In the genomic region with DNA sequence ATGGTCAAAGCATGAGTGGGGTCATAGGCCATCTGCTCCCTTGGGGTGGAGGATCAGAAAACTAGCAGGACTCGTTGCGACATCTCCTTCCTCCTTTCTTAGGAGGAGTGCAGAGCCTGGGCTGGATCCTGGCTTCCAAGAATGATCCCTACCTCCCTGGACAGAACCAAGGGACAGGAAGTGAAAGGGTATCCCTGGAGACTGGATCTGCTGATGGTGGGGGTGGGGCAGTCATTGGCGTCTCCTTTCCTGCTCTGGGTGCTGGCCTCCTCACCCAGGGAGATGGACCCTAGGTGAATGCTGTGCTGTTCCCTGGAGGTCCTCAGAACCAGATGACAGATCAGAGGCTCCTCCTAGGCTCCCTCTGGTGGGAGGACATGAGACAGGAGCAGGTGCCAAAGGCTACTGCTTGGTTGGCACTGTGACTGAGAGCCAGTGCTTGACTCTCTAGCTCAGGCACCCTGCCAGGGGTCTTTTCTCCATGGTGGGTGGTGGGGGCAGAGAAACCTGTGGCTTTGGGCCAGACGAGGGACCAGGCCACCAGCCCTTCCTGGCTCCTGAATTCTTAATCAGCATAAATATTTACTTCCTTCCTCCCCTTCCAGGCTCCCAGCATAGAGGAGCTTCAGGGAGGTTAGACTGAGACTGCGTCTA, we compare ENCODE assay signal across 8 mouse cellular contexts. TPM values are rescaled to one million over a fixed set of nuclear protein-coding genes. Genes with fewer than 3 reads are reported as not detected.
A peak's percentile ranks its signal among the peaks of the same experiment; 100 is the strongest.
DNase-seq lines count a peak whose midpoint lies in the region; ATAC-seq lines count a peak whose summit lies in the region.

No protein-coding gene starts in this region.

- 0 out of 2 replicates have a peak, but pooled peaks have one; percentile 12 for ATAC-seq in forebrain, embryonic 12.5 days (ENCODE audit: low FRiP score)
- ATAC-seq in forebrain, embryonic 11.5 days (replicated peaks; ENCODE audit: low FRiP score) = no peak
- ATAC-seq in lung, embryonic 15.5 days (ENCODE audit: borderline replicate concordance, extremely low read depth, low FRiP score, low TSS enrichment) = peak; percentile 10; the same call in 1 of the 2 replicates

- H3K27me3 ChIP-seq in forebrain, embryonic 12.5 days = no peaks in the 10 kb centered on the region
- no peaks in the 10 kb centered on the region for H3K27me3 ChIP-seq in forebrain, embryonic 11.5 days (ENCODE audit: control insufficient read depth, insufficient read depth, low read length)
- no peaks in the 10 kb centered on the region for H3K27me3 ChIP-seq in lung, embryonic 15.5 days

- peaks cover 59% of the 10 kb centered on the region for H3K4me1 ChIP-seq in forebrain, embryonic 12.5 days
- H3K4me1 ChIP-seq in forebrain, embryonic 11.5 days (replicated peaks; ENCODE audit: control insufficient read depth, insufficient read depth, low read length) = peaks cover 31% of the 10 kb centered on the region
- peaks cover 71% of the 10 kb centered on the region for H3K4me1 ChIP-seq in lung, embryonic 15.5 days

- H3K4me3 ChIP-seq in forebrain, embryonic 12.5 days (replicated peaks) = no peak overlapping the region
- no peak overlapping the region for H3K4me3 ChIP-seq in forebrain, embryonic 11.5 days (ENCODE audit: low read depth, low read length)
- no peak overlapping the region for H3K4me3 ChIP-seq in lung, embryonic 15.5 days

- peak overlapping the region; percentile 46; the same call in 1 of the 2 replicates for H3K27ac ChIP-seq in forebrain, embryonic 12.5 days
- H3K27ac ChIP-seq in forebrain, embryonic 11.5 days (ENCODE audit: low read depth, low read length) = no peak overlapping the region
- H3K27ac ChIP-seq in lung, embryonic 15.5 days = peak overlapping the region; percentile 43

- DNase-seq in forebrain, embryonic 11.5 days (ENCODE audit: low spot score) = no peak
- DNase-seq in cerebellum, adult 9-11 months = peak; percentile 64
- peak; percentile 70 to 74 for DNase-seq in heart, adult 9 months (ENCODE audit: low spot score in 2 of 2)
- DNase-seq in kidney, adult 18-20 months = peak; percentile 78
- DNase-seq in right cerebral cortex, postnatal 14 days = peak; percentile 42
- no peak for DNase-seq in B cell, adult 2 months

- peaks cover 30% of the 10 kb centered on the region for H3K36me3 ChIP-seq in forebrain, embryonic 12.5 days (replicated peaks)
- no peaks in the 10 kb centered on the region; the same call in 1 of the 2 replicates for H3K36me3 ChIP-seq in forebrain, embryonic 11.5 days (ENCODE audit: control insufficient read depth, insufficient read depth, low read length)
- peaks cover 23% of the 10 kb centered on the region for H3K36me3 ChIP-seq in lung, embryonic 15.5 days

- no peak overlapping the region for H3K4me2 ChIP-seq in forebrain, embryonic 12.5 days
- H3K4me2 ChIP-seq in forebrain, embryonic 11.5 days (ENCODE audit: low read depth, low read length, severe bottlenecking) = no peak overlapping the region
- H3K4me2 ChIP-seq in lung, embryonic 15.5 days = 0 out of 2 replicates have a peak overlapping the region, but pooled peaks have one; percentile 4

- H3K9me3 ChIP-seq in forebrain, embryonic 12.5 days = no peaks in the 10 kb centered on the region
- no peaks in the 10 kb centered on the region for H3K9me3 ChIP-seq in forebrain, embryonic 11.5 days (ENCODE audit: control insufficient read depth, low read length)
- no peaks in the 10 kb centered on the region for H3K9me3 ChIP-seq in lung, embryonic 15.5 days

- 40% methylated on average over 5 of the region's 5 CpGs for WGBS in forebrain, embryonic 12.5 days
- 52% methylated on average over 5 of the region's 5 CpGs for WGBS in forebrain, embryonic 11.5 days
- WGBS in lung, embryonic 15.5 days = 17% methylated on average over 5 of the region's 5 CpGs

- H3K9ac ChIP-seq in forebrain, embryonic 12.5 days = no peak overlapping the region
- no peak overlapping the region for H3K9ac ChIP-seq in forebrain, embryonic 11.5 days (ENCODE audit: low read length)
- H3K9ac ChIP-seq in lung, embryonic 15.5 days = no peak overlapping the region

RNA-seq across cellular contexts. Expression of a gene that starts 12.0 kb away (rescaled TPM):
- 22.0 and 26.6 TPM in 2 replicates for polyA plus RNA-seq in forebrain, embryonic 12.5 days (2016; fragmentation: Nextera tagmentation; extraction: Ambion mirVana)
- polyA plus RNA-seq in forebrain, embryonic 11.5 days (2014; fragmentation: Nextera tagmentation; extraction: Ambion mirVana) = 31.3 and 34.5 TPM in 2 replicates
- 18.5 and 24.0 TPM in 2 replicates for polyA plus RNA-seq in lung, embryonic 15.5 days (2015; fragmentation: Nextera tagmentation; extraction: Ambion mirVana)

RNA-seq across cellular contexts. Expression of a gene that starts 18.2 kb away (rescaled TPM):
- 114 TPM in 2 replicates for polyA plus RNA-seq in forebrain, embryonic 12.5 days (2016; fragmentation: Nextera tagmentation; extraction: Ambion mirVana)
- polyA plus RNA-seq in forebrain, embryonic 11.5 days (2014; fragmentation: Nextera tagmentation; extraction: Ambion mirVana) = 87.4 and 91.4 TPM in 2 replicates
- polyA plus RNA-seq in lung, embryonic 15.5 days (2015; fragmentation: Nextera tagmentation; extraction: Ambion mirVana) = 93.8 and 94.6 TPM in 2 replicates

RNA-seq across cellular contexts. Expression of a gene that starts 33.2 kb away (rescaled TPM):
- polyA plus RNA-seq in forebrain, embryonic 12.5 days (2016; fragmentation: Nextera tagmentation; extraction: Ambion mirVana) = 5.2 and 6.8 TPM in 2 replicates
- polyA plus RNA-seq in forebrain, embryonic 11.5 days (2014; fragmentation: Nextera tagmentation; extraction: Ambion mirVana) = 7.6 and 7.7 TPM in 2 replicates
- 25.1 and 25.9 TPM in 2 replicates for polyA plus RNA-seq in lung, embryonic 15.5 days (2015; fragmentation: Nextera tagmentation; extraction: Ambion mirVana)

RNA-seq across cellular contexts. Expression of a gene that starts 33.2 kb away (rescaled TPM):
- polyA plus RNA-seq in forebrain, embryonic 12.5 days (2016; fragmentation: Nextera tagmentation; extraction: Ambion mirVana) = 51.4 and 58.0 TPM in 2 replicates
- polyA plus RNA-seq in forebrain, embryonic 11.5 days (2014; fragmentation: Nextera tagmentation; extraction: Ambion mirVana) = 57.7 and 60.7 TPM in 2 replicates
- 66.0 and 66.5 TPM in 2 replicates for polyA plus RNA-seq in lung, embryonic 15.5 days (2015; fragmentation: Nextera tagmentation; extraction: Ambion mirVana)

RNA-seq across cellular contexts. Expression of a gene that starts 46.9 kb away (rescaled TPM):
- 20.9 and 22.6 TPM in 2 replicates for polyA plus RNA-seq in forebrain, embryonic 12.5 days (2016; fragmentation: Nextera tagmentation; extraction: Ambion mirVana)
- 27.7 and 28.6 TPM in 2 replicates for polyA plus RNA-seq in forebrain, embryonic 11.5 days (2014; fragmentation: Nextera tagmentation; extraction: Ambion mirVana)
- polyA plus RNA-seq in lung, embryonic 15.5 days (2015; fragmentation: Nextera tagmentation; extraction: Ambion mirVana) = 18.4 and 19.6 TPM in 2 replicates

Comparison
In these comparisons a context has a peak if more than half of its experiments do, and no peak if none do; other contexts are left out.
1. DNase-seq: peak in cerebellum, adult 9-11 months (single experiment), heart, adult 9 months (2 of 2), kidney, adult 18-20 months (single experiment) and right cerebral cortex, postnatal 14 days (single experiment); none in forebrain, embryonic 11.5 days (single experiment) and B cell, adult 2 months (0 of 2).